Mouse (Mus musculus) liver, postnatal 0 days (tissue): Measurements from ENCODE around the gene Ccnk. TPM values are rescaled to one million over a fixed set of nuclear protein-coding genes. Genes with fewer than 3 reads are reported as not detected.

Experiments used
- ATAC-seq: fragments of 200-750 bp; cut with Nextera tagmentation; 2 replicates; pipeline ENCODE4 v1.8.0; 2017; ENCODE audit warnings: mild to moderate bottlenecking, moderate library complexity
- DNase-seq: peaks from one replicate; pipeline ENCODE4 v3.0.0-alpha.2; 2016
- H3K27ac ChIP-seq: fragments of 300-500 bp; sonication (generic); 2 replicates; pipeline ENCODE4 v1.5.1; 2014; ENCODE audit warnings: antibody characterized with exemption, moderate library complexity, mild to moderate bottlenecking, low read depth
- H3K27me3 ChIP-seq: fragments of 300-500 bp; sonication (generic); 2 replicates; pipeline ENCODE4 v1.6.1; 2014; ENCODE audit warnings: low read length, control low read depth, mixed read lengths; ENCODE audit not compliant: insufficient read depth
- H3K36me3 ChIP-seq: fragments of 300-500 bp; sonication (generic); replicated peaks from 2 replicates; pipeline ENCODE4 v1.6.1; 2014; ENCODE audit warnings: mild to moderate bottlenecking, control low read depth, low read length, moderate library complexity, mixed read lengths; ENCODE audit not compliant: insufficient read depth
- H3K4me1 ChIP-seq: fragments of 300-500 bp; sonication (generic); 2 replicates; pipeline ENCODE4 v1.6.1; 2014; ENCODE audit warnings: antibody characterized with exemption, mild to moderate bottlenecking, control low read depth; ENCODE audit not compliant: insufficient read depth
- H3K4me2 ChIP-seq: fragments of 300-500 bp; sonication (generic); 2 replicates; pipeline ENCODE4 v1.6.1; 2014; ENCODE audit warnings: low read depth, mild to moderate bottlenecking, low read length, moderate library complexity, mixed read lengths
- H3K4me3 ChIP-seq: fragments of 300-500 bp; sonication (generic); 2 replicates; pipeline ENCODE4 v1.5.1; 2014; ENCODE audit warnings: low read depth, low read length
- H3K9ac ChIP-seq: fragments of 300-500 bp; sonication (generic); replicated peaks from 2 replicates; pipeline ENCODE4 v1.6.1; 2014; ENCODE audit warnings: mild to moderate bottlenecking, moderate library complexity
- H3K9me3 ChIP-seq: fragments of 300-500 bp; sonication (generic); 2 replicates; pipeline ENCODE4 v1.6.1; 2016; ENCODE audit warnings: mild to moderate bottlenecking, control low read depth, low read length, mixed read lengths
- CTCF ChIP-seq: sonication (generic); IDR thresholded peaks from 2 replicates; pipeline ENCODE4 v1.5.1; 2016; ENCODE audit warnings: antibody characterized with exemption, low read depth
- EP300 ChIP-seq: IDR thresholded peaks from 2 replicates; pipeline ENCODE4 v1.6.1; 2016; ENCODE audit warnings: antibody characterized with exemption, low read depth, mild to moderate bottlenecking
- WGBS: fragments of 180-500 bp; shearing (Covaris S2); extraction: QIAGEN DNeasy Blood & Tissue Kit; methylation state at CpG from one replicate; pipeline ENCODE4 v1.1.7; 2014; ENCODE audit not compliant: insufficient replicate concordance; 5-methylcytosine and 5-hydroxymethylcytosine counted together
- polyA plus RNA-seq: library from polyadenylated mRNA; unstranded; fragments of >200 nt; fragmentation: Nextera tagmentation; extraction: Ambion mirVana; gene quantifications from 2 replicates; pipeline ENCODE4 v1.2.1, GENCODE M21; 2015

Gene Ccnk
- 1.7 and 1.8 TPM in 2 replicates for polyA plus RNA-seq

DNA sequence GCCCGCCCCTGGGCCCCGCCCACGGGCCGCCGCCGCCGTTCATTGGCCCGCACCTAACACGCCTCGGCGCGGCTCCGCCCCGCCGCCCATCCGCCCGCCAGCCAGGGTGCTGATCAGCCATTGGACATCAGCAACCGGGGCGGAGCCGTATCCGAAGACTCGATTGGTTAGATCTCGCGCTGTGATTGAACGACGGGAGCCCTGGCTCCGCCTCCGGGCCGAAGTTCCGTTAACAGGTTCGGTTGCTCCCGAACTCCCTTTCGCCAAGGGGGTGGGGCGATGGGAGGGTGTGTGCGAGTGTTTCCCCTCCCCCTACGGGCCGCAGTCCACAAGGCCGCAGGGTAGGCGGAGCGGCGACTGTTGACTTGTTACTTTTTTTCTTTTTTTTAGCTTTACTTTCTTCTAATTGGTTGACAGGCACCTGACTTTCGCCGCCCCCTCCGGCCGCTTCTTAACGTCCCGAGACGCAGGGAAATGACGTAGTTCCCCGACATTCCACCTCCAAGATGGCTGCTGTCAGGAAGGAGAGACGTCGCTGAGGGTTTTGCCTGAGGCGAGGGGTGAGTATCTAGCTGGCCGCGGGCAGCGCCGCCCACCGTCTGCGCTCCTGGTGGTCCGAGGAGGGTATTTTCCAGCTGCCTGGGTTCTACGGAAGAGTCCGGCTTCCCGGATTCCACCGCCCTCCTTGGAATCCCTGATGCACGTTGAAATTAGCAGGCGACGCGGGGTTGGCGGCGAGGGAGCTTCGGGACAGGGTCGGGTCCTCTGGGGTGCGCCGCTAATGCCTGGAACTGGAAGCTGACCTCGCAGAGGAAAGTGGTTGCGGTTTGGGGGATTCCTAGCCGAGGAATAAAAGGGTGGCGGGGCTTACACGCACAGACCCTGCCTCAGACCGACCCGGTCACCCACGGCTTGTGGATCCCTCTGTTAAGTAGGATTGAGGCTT is at the start of gene Ccnk:
Gene Ccnk, plus strand, starts transcription at position 259 of the 946 bp plus-strand sequence.
- H3K36me3 ChIP-seq: peaks cover 12% of the 10 kb centered on the region
- peaks cover 24% of the 10 kb centered on the region for H3K4me1 ChIP-seq
- under 1% methylated on average over 75 of the region's 82 CpGs for WGBS
- H3K9me3 ChIP-seq: no peaks in the 10 kb centered on the region
- peak within 1 kb of the TSS; percentile 94 for H3K4me2 ChIP-seq
- peak; percentile 99 for DNase-seq
- ATAC-seq: peak; percentile 92
- H3K9ac ChIP-seq: peak within 1 kb of the TSS; percentile 100
- TF ChIP-seq CTCF (peak; percentile 37), EP300 (peak; percentile 91)
- peak within 1 kb of the TSS; percentile 99 for H3K4me3 ChIP-seq
- peak within 1 kb of the TSS; percentile 99 for H3K27ac ChIP-seq
- no peaks in the 10 kb centered on the region for H3K27me3 ChIP-seq

DNA sequence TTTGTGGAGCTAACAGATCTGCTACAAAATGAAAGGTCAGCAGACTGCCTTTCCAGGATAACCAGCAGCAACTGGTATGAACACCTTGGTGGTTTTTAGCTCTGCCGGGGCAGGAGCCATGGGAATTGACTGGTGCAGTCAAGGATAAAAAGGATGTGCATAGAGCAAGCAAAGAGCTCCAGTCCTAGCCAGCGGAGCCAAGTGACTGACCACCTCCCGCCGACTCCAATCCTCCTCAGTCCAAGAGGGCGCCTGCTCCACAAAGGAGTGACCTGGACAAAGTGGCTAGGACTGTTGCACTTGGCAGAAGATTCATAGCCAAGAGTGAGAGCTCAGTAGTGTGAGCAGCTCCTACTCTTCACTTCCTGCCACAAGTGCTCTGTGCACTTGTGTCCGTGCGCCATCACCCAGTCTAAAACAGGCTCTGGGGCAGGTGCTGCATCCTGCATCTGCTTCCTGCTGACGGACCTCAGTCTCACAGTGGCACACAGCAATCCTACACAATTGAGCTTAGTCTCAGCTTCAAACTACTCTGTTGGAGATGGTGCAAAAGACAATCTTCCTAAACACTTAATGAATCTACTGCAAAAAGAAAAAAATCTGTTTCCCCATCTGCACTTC is 46.8 kb upstream of the Ccnk start:
- no peak overlapping the region for H3K9ac ChIP-seq
- H3K4me3 ChIP-seq: no peak overlapping the region
- H3K36me3 ChIP-seq: peaks cover 39% of the 10 kb centered on the region
- no peaks in the 10 kb centered on the region for H3K4me1 ChIP-seq
- H3K9me3 ChIP-seq: no peaks in the 10 kb centered on the region
- WGBS: 85% methylated on average over 8 of the region's 8 CpGs
- no peak overlapping the region for H3K27ac ChIP-seq
- H3K27me3 ChIP-seq: no peaks in the 10 kb centered on the region
- no peak overlapping the region for H3K4me2 ChIP-seq
- DNase-seq (no peak), ATAC-seq (no peak)
- no peak for TF ChIP-seq CTCF
- no peak for TF ChIP-seq EP300

DNA sequence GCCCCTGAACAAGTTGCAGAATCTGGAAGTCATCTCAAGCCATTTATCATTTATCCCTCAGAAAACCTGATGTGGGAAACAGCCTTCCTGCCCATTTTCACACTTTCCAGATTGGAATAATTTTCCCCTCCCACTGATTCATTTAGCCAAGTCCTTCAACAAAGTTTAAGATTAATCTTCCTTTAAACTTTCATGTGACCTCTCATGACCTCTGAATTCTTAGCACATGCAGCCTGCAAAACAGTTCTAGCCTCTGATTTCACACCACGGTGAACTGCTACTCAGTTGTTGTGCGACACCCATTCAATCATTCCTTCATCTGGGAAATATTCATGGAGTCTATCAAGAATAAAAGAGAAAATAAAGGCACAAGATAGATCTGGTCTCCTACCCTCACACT is 46.2 kb upstream of the Ccnk start:
- Histone ChIP-seq H3K4me2 (no peak overlapping the region), H3K9me3 (no peaks in the 10 kb centered on the region), H3K27ac (no peak overlapping the region), H3K36me3 (peaks cover 45% of the 10 kb centered on the region), H3K9ac (no peak overlapping the region), H3K27me3 (no peaks in the 10 kb centered on the region), H3K4me3 (no peak overlapping the region), H3K4me1 (no peaks in the 10 kb centered on the region)
- no peak for TF ChIP-seq CTCF
- TF ChIP-seq EP300: no peak
- ATAC-seq (no peak), DNase-seq (no peak)
- 89% methylated on average over 2 of the region's 2 CpGs for whole genome bisulfite sequencing

DNA sequence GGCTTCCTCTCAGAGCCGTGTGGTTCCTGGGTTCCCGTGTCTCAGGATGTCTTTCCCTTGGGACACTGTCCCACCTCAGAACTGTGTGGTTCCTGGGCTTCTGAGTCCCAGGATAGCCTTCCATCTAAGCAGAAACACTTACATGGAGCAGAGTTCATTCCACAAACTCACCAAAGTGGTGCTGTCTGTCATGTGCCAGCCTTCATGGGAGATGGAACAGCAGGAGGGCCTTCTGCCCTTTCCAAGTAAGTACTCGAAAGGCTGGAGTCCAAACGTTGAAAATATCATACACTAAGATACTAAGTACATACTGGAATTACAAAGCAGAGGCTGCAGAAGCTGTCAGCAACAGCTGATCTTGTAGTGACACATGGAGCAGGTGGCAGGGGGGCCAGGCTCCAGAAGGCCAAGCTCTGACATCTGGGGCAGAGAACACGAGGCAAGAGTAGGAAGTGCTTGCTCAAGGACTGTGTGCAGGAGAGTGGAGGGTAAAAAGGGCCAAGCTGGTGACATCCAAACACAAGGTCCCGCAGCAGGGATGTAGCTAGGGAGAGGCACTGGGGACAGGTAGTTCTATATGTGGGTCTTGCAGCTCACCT is 43.7 kb upstream of the Ccnk start:
- no peak overlapping the region for H3K4me2 ChIP-seq
- WGBS: 81% methylated on average over 6 of the region's 6 CpGs
- no peak for DNase-seq
- no peaks in the 10 kb centered on the region for H3K27me3 ChIP-seq
- H3K4me3 ChIP-seq: no peak overlapping the region
- H3K27ac ChIP-seq: no peak overlapping the region
- no peak for TF ChIP-seq EP300
- no peak for TF ChIP-seq CTCF
- H3K4me1 ChIP-seq: no peaks in the 10 kb centered on the region
- ATAC-seq: no peak
- H3K9ac ChIP-seq: no peak overlapping the region
- no peaks in the 10 kb centered on the region for H3K9me3 ChIP-seq
- peaks cover 34% of the 10 kb centered on the region for H3K36me3 ChIP-seq

DNA sequence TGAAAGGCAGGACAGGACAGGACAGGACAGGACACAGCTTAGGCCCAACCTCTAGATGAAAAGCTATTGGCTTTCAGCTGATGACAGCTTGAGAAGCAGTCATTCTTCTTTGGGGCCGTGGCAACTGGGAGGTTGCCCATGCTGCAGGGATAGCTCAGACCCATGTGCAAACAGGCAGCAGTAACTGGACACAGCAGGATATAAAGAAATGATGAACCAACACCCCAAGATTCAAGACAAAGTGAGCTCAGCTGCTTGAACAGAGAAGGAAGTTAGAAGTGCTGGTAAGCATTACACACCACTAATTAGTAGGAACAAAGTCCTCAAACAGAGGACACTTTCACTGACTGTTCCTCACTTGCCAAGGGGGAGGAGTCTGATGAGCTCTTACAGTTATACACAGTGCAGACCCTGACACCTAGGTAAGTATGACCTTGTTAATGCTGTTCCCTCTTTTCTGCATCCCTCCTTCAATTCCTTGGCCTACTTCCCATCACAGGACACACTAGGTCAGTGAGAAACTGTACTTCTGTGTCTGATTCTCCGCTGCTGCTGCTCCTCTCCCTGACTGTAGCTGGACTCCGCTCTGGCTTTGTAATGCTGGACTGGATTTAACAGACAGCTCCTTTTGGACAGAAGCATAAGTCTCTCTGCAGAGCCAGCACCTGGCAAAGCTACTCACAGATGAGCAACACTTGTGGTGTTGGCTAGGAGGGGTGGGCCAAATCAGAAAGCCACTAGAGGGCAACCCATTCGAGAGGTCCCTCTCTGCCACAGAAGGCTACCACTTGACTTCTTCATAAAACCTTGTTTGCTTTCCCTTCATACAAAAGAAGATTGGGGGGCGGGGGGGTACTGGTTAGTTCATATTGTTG is 35.5 kb upstream of the Ccnk start:
- H3K9me3 ChIP-seq: no peaks in the 10 kb centered on the region
- 88% methylated on average over 5 of the region's 5 CpGs for WGBS
- ATAC-seq (no peak), DNase-seq (no peak)
- TF ChIP-seq CTCF (no peak), EP300 (no peak)
- no peaks in the 10 kb centered on the region for H3K27me3 ChIP-seq
- H3K4me1 ChIP-seq: 0 out of 2 replicates have a peak, but pooled peaks cover 3% of the 10 kb centered on the region
- H3K9ac ChIP-seq: no peak overlapping the region
- peaks cover 35% of the 10 kb centered on the region for H3K36me3 ChIP-seq
- no peak overlapping the region for H3K27ac ChIP-seq
- H3K4me3 ChIP-seq: no peak overlapping the region
- no peak overlapping the region for H3K4me2 ChIP-seq
